Mouse (Mus musculus): Measurements from ENCODE around the gene Ttyh1. TPM values are rescaled to one million over a fixed set of nuclear protein-coding genes. Genes with fewer than 3 reads are reported as not detected.

Gene Ttyh1
- polyA plus RNA-seq, 2 experiments: 1.9 to 4.8 TPM

- H3K9ac ChIP-seq (ENCODE audit: low read depth, low read length, severe bottlenecking): no peak overlapping the region
- H3K27me3 ChIP-seq (ENCODE audit: control insufficient read depth, insufficient read depth, low read length): peaks cover 24% of the 10 kb centered on the region
- DNase-seq (ENCODE audit: low spot score) (no peak), ATAC-seq (ENCODE audit: low FRiP score, low read depth) (no peak)
- H3K9me3 ChIP-seq (ENCODE audit: control insufficient read depth, low read length): no peaks in the 10 kb centered on the region
- no peak overlapping the region for H3K4me2 ChIP-seq (replicated peaks; ENCODE audit: low read depth, low read length, severe bottlenecking)
- no peak for TF ChIP-seq POLR2A (IDR thresholded peaks at IDR 0.05; ENCODE audit: borderline replicate concordance, extremely low read depth, insufficient read depth, insufficient read length)
- no peak overlapping the region for H3K27ac ChIP-seq (replicated peaks; ENCODE audit: low read depth, low read length)
- 85% methylated on average over 10 of the region's 10 CpGs for WGBS
- no peaks in the 10 kb centered on the region for H3K36me3 ChIP-seq (ENCODE audit: control insufficient read depth, insufficient read depth, low read length)
- H3K4me1 ChIP-seq (ENCODE audit: control insufficient read depth, insufficient read depth, low read length): 0 out of 2 replicates have a peak, but pooled peaks cover 5% of the 10 kb centered on the region
- H3K4me3 ChIP-seq (replicated peaks; ENCODE audit: low read length): no peak overlapping the region
These were observed 3.6 kb downstream of the Ttyh1 start for GRCm38 (mm10) chr7:4122783-4123182.

- no peak for DNase-seq (ENCODE audit: low spot score)
- H3K36me3 ChIP-seq (ENCODE audit: control insufficient read depth, insufficient read depth, low read length): no peaks in the 10 kb centered on the region
- H3K4me1 ChIP-seq (ENCODE audit: control insufficient read depth, insufficient read depth, low read length): 0 out of 2 replicates have a peak, but pooled peaks cover 5% of the 10 kb centered on the region
- no peaks in the 10 kb centered on the region for H3K9me3 ChIP-seq (ENCODE audit: control insufficient read depth, low read length)
- H3K27me3 ChIP-seq (ENCODE audit: control insufficient read depth, insufficient read depth, low read length): peaks cover 19% of the 10 kb centered on the region
- no peak overlapping the region for H3K4me2 ChIP-seq (replicated peaks; ENCODE audit: low read depth, low read length, severe bottlenecking)
- no peak overlapping the region for H3K27ac ChIP-seq (replicated peaks; ENCODE audit: low read depth, low read length)
- H3K4me3 ChIP-seq (replicated peaks; ENCODE audit: low read length): no peak overlapping the region
- WGBS: no CpG with 5 or more reads among the region's 1 CpGs
- no peak for TF ChIP-seq POLR2A (IDR thresholded peaks at IDR 0.05; ENCODE audit: borderline replicate concordance, extremely low read depth, insufficient read depth, insufficient read length)
- ATAC-seq (ENCODE audit: low FRiP score, low read depth): no peak
- H3K9ac ChIP-seq (ENCODE audit: low read depth, low read length, severe bottlenecking): no peak overlapping the region
These were observed 4.5 kb downstream of the Ttyh1 start for GRCm38 (mm10) chr7:4123732-4124131.

- no peak overlapping the region; the same call in 1 of the 2 replicates for H3K4me3 ChIP-seq (replicated peaks; ENCODE audit: low read length)
- no peak overlapping the region for H3K9ac ChIP-seq (ENCODE audit: low read depth, low read length, severe bottlenecking)
- no peak for TF ChIP-seq POLR2A (IDR thresholded peaks at IDR 0.05; ENCODE audit: borderline replicate concordance, extremely low read depth, insufficient read depth, insufficient read length)
- H3K36me3 ChIP-seq (ENCODE audit: control insufficient read depth, insufficient read depth, low read length): no peaks in the 10 kb centered on the region
- no peak overlapping the region for H3K27ac ChIP-seq (replicated peaks; ENCODE audit: low read depth, low read length)
- WGBS: 1% methylated on average over 8 of the region's 10 CpGs
- peaks cover 13% of the 10 kb centered on the region; the same call in 1 of the 2 replicates for H3K27me3 ChIP-seq (ENCODE audit: control insufficient read depth, insufficient read depth, low read length)
- peak overlapping the region; percentile 39 for H3K4me2 ChIP-seq (replicated peaks; ENCODE audit: low read depth, low read length, severe bottlenecking)
- H3K4me1 ChIP-seq (ENCODE audit: control insufficient read depth, insufficient read depth, low read length): 0 out of 2 replicates have a peak, but pooled peaks cover 3% of the 10 kb centered on the region
- ATAC-seq (ENCODE audit: low FRiP score, low read depth): peak; percentile 81
- no peaks in the 10 kb centered on the region for H3K9me3 ChIP-seq (ENCODE audit: control insufficient read depth, low read length)
- DNase-seq (ENCODE audit: low spot score): peak; percentile 70
These were observed 5.1 kb downstream of the Ttyh1 start for GRCm38 (mm10) chr7:4124315-4124759.

- no peaks in the 10 kb centered on the region for H3K36me3 ChIP-seq (ENCODE audit: control insufficient read depth, insufficient read depth, low read length)
- peak overlapping the region; percentile 39 for H3K4me2 ChIP-seq (replicated peaks; ENCODE audit: low read depth, low read length, severe bottlenecking)
- no peak overlapping the region for H3K9ac ChIP-seq (ENCODE audit: low read depth, low read length, severe bottlenecking)
- H3K4me1 ChIP-seq (ENCODE audit: control insufficient read depth, insufficient read depth, low read length): no peaks in the 10 kb centered on the region
- H3K4me3 ChIP-seq (replicated peaks; ENCODE audit: low read length): no peak overlapping the region
- TF ChIP-seq POLR2A (IDR thresholded peaks at IDR 0.05; ENCODE audit: borderline replicate concordance, extremely low read depth, insufficient read depth, insufficient read length): no peak
- 20% methylated on average over 5 of the region's 5 CpGs for WGBS
- H3K27ac ChIP-seq (replicated peaks; ENCODE audit: low read depth, low read length): no peak overlapping the region
- 0 out of 2 replicates have a peak, but pooled peaks have one; percentile 3 for ATAC-seq (ENCODE audit: low FRiP score, low read depth)
- no peak for DNase-seq (ENCODE audit: low spot score)
- H3K9me3 ChIP-seq (ENCODE audit: control insufficient read depth, low read length): no peaks in the 10 kb centered on the region
- H3K27me3 ChIP-seq (ENCODE audit: control insufficient read depth, insufficient read depth, low read length): peaks cover 8% of the 10 kb centered on the region; the same call in 1 of the 2 replicates
These were observed 5.6 kb downstream of the Ttyh1 start for GRCm38 (mm10) chr7:4124856-4125255.

- no peak for DNase-seq (ENCODE audit: low spot score)
- Histone ChIP-seq H3K36me3 (ENCODE audit: control insufficient read depth, insufficient read depth, low read length) (no peaks in the 10 kb centered on the region), H3K9ac (ENCODE audit: low read depth, low read length, severe bottlenecking) (no peak overlapping the region), H3K27ac (replicated peaks; ENCODE audit: low read depth, low read length) (no peak overlapping the region), H3K9me3 (ENCODE audit: control insufficient read depth, low read length) (no peaks in the 10 kb centered on the region), H3K4me3 (replicated peaks; ENCODE audit: low read length) (no peak overlapping the region), H3K27me3 (ENCODE audit: control insufficient read depth, insufficient read depth, low read length) (peaks cover 3% of the 10 kb centered on the region; the same call in 1 of the 2 replicates), H3K4me2 (replicated peaks; ENCODE audit: low read depth, low read length, severe bottlenecking) (no peak overlapping the region), H3K4me1 (ENCODE audit: control insufficient read depth, insufficient read depth, low read length) (no peaks in the 10 kb centered on the region)
- no peak for TF ChIP-seq POLR2A (IDR thresholded peaks at IDR 0.05; ENCODE audit: borderline replicate concordance, extremely low read depth, insufficient read depth, insufficient read length)
- ATAC-seq (ENCODE audit: low FRiP score, low read depth): no peak
- WGBS: 31% methylated on average over 9 of the region's 9 CpGs
These were observed 6.1 kb downstream of the Ttyh1 start for GRCm38 (mm10) chr7:4125306-4125705.

Measured in limb, embryonic 14.5 days (tissue).